23 mouse cellular contexts compared by ENCODE assay signal in the genomic region with DNA sequence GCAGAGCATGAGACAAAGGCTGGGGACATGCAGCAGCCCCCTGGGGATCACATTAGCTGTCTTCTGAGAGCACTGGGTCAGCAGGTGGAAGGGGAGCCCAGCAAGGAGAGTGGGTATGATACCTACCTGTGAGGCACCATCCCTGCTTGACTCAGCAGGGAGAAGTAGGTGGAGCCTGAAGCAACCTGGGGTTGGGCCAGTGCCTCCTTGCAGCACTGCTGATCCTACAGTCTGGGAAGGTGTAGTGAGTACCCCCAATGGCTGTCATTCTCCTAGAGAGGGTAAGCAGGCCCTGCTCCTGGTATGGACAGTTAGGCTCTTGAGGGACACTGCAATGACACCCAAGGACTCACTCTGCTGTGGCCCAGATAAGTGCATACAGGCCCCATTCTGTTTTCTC. TPM values are rescaled to one million over a fixed set of nuclear protein-coding genes. Genes with fewer than 3 reads are reported as not detected.
A peak's percentile ranks its signal among the peaks of the same experiment; 100 is the strongest.
DNase-seq lines count a peak whose midpoint lies in the region; ATAC-seq and TF ChIP-seq lines count a peak whose summit lies in the region.
"Had no signal": no experiment of that assay in that cellular context is flagged by ENCODE, and none has a peak within 500 bp of the region (broad histone marks: within the 10 kb centered on the region; RNA-seq: fewer than 3 reads in every experiment).

No protein-coding gene starts in this region.

- H3K27me3 ChIP-seq in liver, embryonic 14.5 days (ENCODE audit: control insufficient read depth, insufficient read depth, low read length) = no peaks in the 10 kb centered on the region
- H3K27me3 ChIP-seq: forebrain, embryonic 12.5 days; heart, embryonic 12.5 days had no signal

- DNase-seq in liver = peak; percentile 58
- peak in 1 of 3 experiments; percentile 35 for DNase-seq in liver, embryonic 14.5 days (ENCODE audit: low read depth in 3 of 3, low spot score in 3 of 3)
- no peak for DNase-seq in left cerebral cortex, postnatal 25 days (ENCODE audit: low spot score in 2 of 2)
- no peak for DNase-seq in layer of hippocampus, adult 18-20 months (ENCODE audit: low spot score in 2 of 2)
- DNase-seq in left cerebral cortex, adult 9 months (ENCODE audit: low spot score in 2 of 2) = no peak
- DNase-seq: adrenal gland, postnatal 25 days; cerebellum, adult 18-20 months; cerebellum, postnatal 10 days; forebrain, postnatal 0 days; gastrocnemius, postnatal 25 days had no signal

- H3K4me3 ChIP-seq in liver, embryonic 14.5 days (ENCODE audit: insufficient read depth in 1 of 2, low read depth in 2 of 2, low read length in 2 of 2) = no peak overlapping the region
- H3K4me3 ChIP-seq: embryonic facial prominence, embryonic 10.5 days; forebrain, embryonic 12.5 days; heart, embryonic 12.5 days; hindbrain, embryonic 10.5 days had no signal

- intact Hi-C loops in left cerebral cortex, postnatal 25 days (cut with DNase I) = no loop called here

- no peak for TF ChIP-seq EP300 in liver, embryonic 14.5 days (IDR thresholded peaks at IDR 0.05; ENCODE audit: low read depth)

- peak; percentile 51 for ATAC-seq in erythroblast, adult 5-6 weeks (replicated peaks; ENCODE audit: low FRiP score, poor library complexity, severe bottlenecking)
- peak; percentile 40 for ATAC-seq in liver, embryonic 14.5 days (ENCODE audit: insufficient read depth)
- ATAC-seq in megakaryocyte-erythroid progenitor cell, adult 5-6 weeks (replicated peaks; ENCODE audit: low FRiP score, low TSS enrichment, poor library complexity, severe bottlenecking) = peak; percentile 6
- ATAC-seq: forebrain, postnatal 0 days had no signal

- peaks cover 20 to 25% of the 10 kb centered on the region in 2 experiments for H3K4me1 ChIP-seq in liver, embryonic 14.5 days (replicated peaks; ENCODE audit: control insufficient read depth in 2 of 2, insufficient read depth in 2 of 2, low read length in 1 of 2)
- H3K4me1 ChIP-seq: heart, embryonic 12.5 days had no signal

- no peak overlapping the region; the same call in 1 of the 2 replicates for H3K9ac ChIP-seq in liver, embryonic 14.5 days (replicated peaks)
- H3K9ac ChIP-seq: forebrain, embryonic 12.5 days; forebrain, postnatal 0 days; heart, embryonic 12.5 days; hindbrain, embryonic 14.5 days had no signal

- H3K27ac ChIP-seq in liver, embryonic 14.5 days = peak overlapping the region; percentile 66
- H3K27ac ChIP-seq: embryonic facial prominence, embryonic 10.5 days; forebrain, embryonic 12.5 days; hindbrain, embryonic 10.5 days; hindbrain, embryonic 14.5 days had no signal

- H3K36me3 ChIP-seq in liver, embryonic 14.5 days (replicated peaks; ENCODE audit: control insufficient read depth, insufficient read depth, low read depth) = peaks cover 34% of the 10 kb centered on the region

- no peaks in the 10 kb centered on the region for H3K9me3 ChIP-seq in liver, embryonic 14.5 days (ENCODE audit: control insufficient read depth, low read length)
- H3K9me3 ChIP-seq: embryonic facial prominence, embryonic 10.5 days; forebrain, embryonic 12.5 days; G1E; heart, embryonic 12.5 days had no signal

- peak overlapping the region; percentile 52 for H3K4me2 ChIP-seq in liver, embryonic 14.5 days (ENCODE audit: low read depth)
- H3K4me2 ChIP-seq: forebrain, embryonic 12.5 days; heart, embryonic 12.5 days; hindbrain, embryonic 14.5 days had no signal

- no peak for TF ChIP-seq CTCF in liver, embryonic 14.5 days (IDR thresholded peaks at IDR 0.05; ENCODE audit: low read depth)

RNA-seq across cellular contexts. Expression of a gene that starts 3.0 kb away (rescaled TPM):
- total RNA-seq in erythroblast, adult 5-6 weeks (2015; ENCODE audit: low replicate concordance) = 1.5 TPM in 1 of 2 replicates, not detected in the other
- 0.68 and 2.2 TPM in 2 replicates for total RNA-seq in erythroblast, adult 5-6 weeks (2017; ENCODE audit: low replicate concordance)
- polyA plus RNA-seq in liver, embryonic 14.5 days (2012; rRNA removed) = 1.0 and 1.1 TPM in 2 replicates
- 0.89 and 1.2 TPM in 2 replicates for polyA plus RNA-seq in liver, embryonic 14.5 days (2014; fragmentation: Nextera tagmentation; extraction: Ambion mirVana)
- total RNA-seq in megakaryocyte-erythroid progenitor cell, adult 5-6 weeks (2014; fragmentation: Nextera tagmentation) = 3.8 TPM in 1 of 2 replicates, not detected in the other
- 0.47 and 0.69 TPM in 2 replicates for total RNA-seq in megakaryocyte-erythroid progenitor cell, adult 5-6 weeks (2017)
- 1 to 10 TPM; 6.6 to 7.5 TPM for total RNA-seq in left cerebral cortex, postnatal 25 days (2021)
- total RNA-seq in layer of hippocampus, adult 18-20 months (2021) = 1 to 10 TPM; 9.1 to 9.7 TPM

RNA-seq across cellular contexts. Expression of a gene that starts 28.0 kb away (rescaled TPM):
- 0.96 and 2.3 TPM in 2 replicates for total RNA-seq in erythroblast, adult 5-6 weeks (2015; ENCODE audit: low replicate concordance)
- total RNA-seq in erythroblast, adult 5-6 weeks (2017; ENCODE audit: low replicate concordance) = 14.9 and 21.9 TPM in 2 replicates
- polyA plus RNA-seq in liver, embryonic 14.5 days (2012; rRNA removed) = 21.3 and 23.3 TPM in 2 replicates
- polyA plus RNA-seq in liver, embryonic 14.5 days (2014; fragmentation: Nextera tagmentation; extraction: Ambion mirVana) = 7.5 and 8.6 TPM in 2 replicates
- total RNA-seq in megakaryocyte-erythroid progenitor cell, adult 5-6 weeks (2014; fragmentation: Nextera tagmentation) = 44.9 and 53.1 TPM in 2 replicates
- 33.9 and 48.3 TPM in 2 replicates for total RNA-seq in megakaryocyte-erythroid progenitor cell, adult 5-6 weeks (2017)
- 10 to 100 TPM; 70.9 to 81.0 TPM for total RNA-seq in left cerebral cortex, postnatal 25 days (2021)
- total RNA-seq in layer of hippocampus, adult 18-20 months (2021) = 10 to 100 TPM; 79.5 to 81.8 TPM

RNA-seq across cellular contexts. Expression of a gene that starts 32.6 kb away (rescaled TPM):
- 10.0 and 23.2 TPM in 2 replicates for total RNA-seq in erythroblast, adult 5-6 weeks (2015; ENCODE audit: low replicate concordance)
- total RNA-seq in erythroblast, adult 5-6 weeks (2017; ENCODE audit: low replicate concordance) = 12.0 and 15.7 TPM in 2 replicates
- polyA plus RNA-seq in liver, embryonic 14.5 days (2012; rRNA removed) = 20.6 and 20.9 TPM in 2 replicates
- polyA plus RNA-seq in liver, embryonic 14.5 days (2014; fragmentation: Nextera tagmentation; extraction: Ambion mirVana) = 44.4 and 50.4 TPM in 2 replicates
- 45.9 and 70.1 TPM in 2 replicates for total RNA-seq in megakaryocyte-erythroid progenitor cell, adult 5-6 weeks (2014; fragmentation: Nextera tagmentation)
- total RNA-seq in megakaryocyte-erythroid progenitor cell, adult 5-6 weeks (2017) = 31.1 and 37.3 TPM in 2 replicates
- 100 to 1,000 TPM; 144 to 151 TPM for total RNA-seq in left cerebral cortex, postnatal 25 days (2021)
- 100 to 1,000 TPM; 133 to 143 TPM for total RNA-seq in layer of hippocampus, adult 18-20 months (2021)

RNA-seq across cellular contexts. Expression of a gene that starts 45.5 kb away (rescaled TPM):
- total RNA-seq in erythroblast, adult 5-6 weeks (2015; ENCODE audit: low replicate concordance) = 10.4 and 16.1 TPM in 2 replicates
- 4.7 and 8.3 TPM in 2 replicates for total RNA-seq in erythroblast, adult 5-6 weeks (2017; ENCODE audit: low replicate concordance)
- 494 and 507 TPM in 2 replicates for polyA plus RNA-seq in liver, embryonic 14.5 days (2012; rRNA removed)
- 990 and 1,023 TPM in 2 replicates for polyA plus RNA-seq in liver, embryonic 14.5 days (2014; fragmentation: Nextera tagmentation; extraction: Ambion mirVana)
- total RNA-seq in megakaryocyte-erythroid progenitor cell, adult 5-6 weeks (2014; fragmentation: Nextera tagmentation) = not detected in 2 replicates
- total RNA-seq in megakaryocyte-erythroid progenitor cell, adult 5-6 weeks (2017) = not detected in 2 replicates
- not detected for total RNA-seq in left cerebral cortex, postnatal 25 days (2021)
- not detected for total RNA-seq in layer of hippocampus, adult 18-20 months (2021)
- total RNA-seq: adrenal gland, postnatal 25 days; G1E; gastrocnemius, postnatal 25 days; heart, postnatal 25 days had no signal
- polyA plus RNA-seq: forebrain, embryonic 12.5 days; G1E; hindbrain, embryonic 14.5 days had no signal

RNA-seq across cellular contexts. Expression of a gene that starts 48.9 kb away (rescaled TPM):
- total RNA-seq in erythroblast, adult 5-6 weeks (2015; ENCODE audit: low replicate concordance) = not detected in 2 replicates
- total RNA-seq in erythroblast, adult 5-6 weeks (2017; ENCODE audit: low replicate concordance) = not detected in 2 replicates
- polyA plus RNA-seq in liver, embryonic 14.5 days (2012; rRNA removed) = 3.3 and 5.1 TPM in 2 replicates
- 29.0 and 48.5 TPM in 2 replicates for polyA plus RNA-seq in liver, embryonic 14.5 days (2014; fragmentation: Nextera tagmentation; extraction: Ambion mirVana)
- not detected in 2 replicates for total RNA-seq in megakaryocyte-erythroid progenitor cell, adult 5-6 weeks (2014; fragmentation: Nextera tagmentation)
- not detected in 2 replicates for total RNA-seq in megakaryocyte-erythroid progenitor cell, adult 5-6 weeks (2017)
- total RNA-seq in left cerebral cortex, postnatal 25 days (2021) = not detected
- not detected for total RNA-seq in layer of hippocampus, adult 18-20 months (2021)
- total RNA-seq: forebrain, postnatal 0 days; G1E; gastrocnemius, adult 18-20 months; gastrocnemius, postnatal 25 days; granulocyte monocyte progenitor cell, adult 5-6 weeks; heart, adult 8-10 months; heart, postnatal 25 days had no signal
- polyA plus RNA-seq: embryonic facial prominence, embryonic 10.5 days; embryonic facial prominence, embryonic 14.5 days; forebrain, embryonic 12.5 days; forebrain, postnatal 0 days; G1E; heart, embryonic 12.5 days; hindbrain, embryonic 10.5 days; hindbrain, embryonic 14.5 days had no signal
